Mouse (Mus musculus) spleen, postnatal 0 days (tissue): ENCODE data around the gene Defb39. TPM values are rescaled to one million over a fixed set of nuclear protein-coding genes. Genes with fewer than 3 reads are reported as not detected.

Experiments
- polyA plus RNA-seq: library from polyadenylated mRNA; unstranded; fragments of >200 nt; fragmentation: Nextera tagmentation; extraction: Ambion mirVana; gene quantifications from 2 replicates; pipeline ENCODE4 v1.2.1, GENCODE M21; 2015

Gene Defb39
- polyA plus RNA-seq, result not detected in 2 replicates

GRCm38 (mm10) chr8:19064710-19065109 is at the start of gene Defb39:
TSS of gene Defb39 (minus strand) at chr8:19064810.

GRCm38 (mm10) chr8:19026466-19026865 is 38.1 kb downstream of the Defb39 start, which contains the start of gene Defb38:
TSS of gene Defb38 (minus strand) at chr8:19026566.

Other genes with a start within 250 kb of the Defb39 start
- not detected in 2 replicates for gene Defb40, start 86.6 kb downstream of the Defb39 start, polyA plus RNA-seq
- not detected in 2 replicates for gene Defb37, start 73.8 kb downstream of the Defb39 start, polyA plus RNA-seq
- gene Defb38, start 38.2 kb downstream of the Defb39 start, polyA plus RNA-seq, result not detected in 2 replicates
- gene Defb12, start 50.0 kb upstream of the Defb39 start, polyA plus RNA-seq, result not detected in 2 replicates
- gene Defb34, start 58.9 kb upstream of the Defb39 start, polyA plus RNA-seq, result not detected in 2 replicates
- not detected in 2 replicates for gene Gm45826, start 76.0 kb upstream of the Defb39 start, polyA plus RNA-seq
- not detected in 2 replicates for gene Defb14, start 129.5 kb upstream of the Defb39 start, polyA plus RNA-seq
- gene Defb4, start 133.9 kb upstream of the Defb39 start, polyA plus RNA-seq, result not detected in 2 replicates
- not detected in 2 replicates for gene Defb6, start 160.7 kb upstream of the Defb39 start, polyA plus RNA-seq
- gene Defb46, start 175.1 kb upstream of the Defb39 start, polyA plus RNA-seq, result not detected in 2 replicates
- gene Defb5, start 182.8 kb upstream of the Defb39 start, polyA plus RNA-seq, result not detected in 2 replicates
- not detected in 2 replicates for gene Defb3, start 228.6 kb upstream of the Defb39 start, polyA plus RNA-seq